Mouse (Mus musculus) splenic B cell, adult 2 months (primary cell): ENCODE measurements around the gene 0610030E20Rik.

Experiments
- DNase-seq: peaks from one replicate; pipeline ENCODE4 v3.0.0-alpha.2; 2011; ENCODE audit warnings: low read depth, low spot score
- H3K27me3 ChIP-seq: 2 replicates; pipeline ENCODE4 v1.6.1; 2012; ENCODE audit warnings: mild to moderate bottlenecking, low read length, moderate library complexity, mixed read lengths; ENCODE audit not compliant: control insufficient read depth, poor library complexity, insufficient read depth, severe bottlenecking
- H3K36me3 ChIP-seq: 2 replicates; pipeline ENCODE4 v1.6.1; 2012; ENCODE audit warnings: mild to moderate bottlenecking, low read length, moderate library complexity, mixed read lengths; ENCODE audit not compliant: control insufficient read depth, poor library complexity, insufficient read depth, severe bottlenecking

The 0610030E20Rik gene

GRCm38 (mm10) chr6:72347166-72347941 is at the start of gene 0610030E20Rik:
Gene 0610030E20Rik, plus strand, starts transcription at chr6:72347317.
- Histone ChIP-seq H3K27me3 (no peaks in the 10 kb centered on the region), H3K36me3 (peaks cover 4% of the 10 kb centered on the region)
- DNase-seq: peak; percentile 86

DNA sequence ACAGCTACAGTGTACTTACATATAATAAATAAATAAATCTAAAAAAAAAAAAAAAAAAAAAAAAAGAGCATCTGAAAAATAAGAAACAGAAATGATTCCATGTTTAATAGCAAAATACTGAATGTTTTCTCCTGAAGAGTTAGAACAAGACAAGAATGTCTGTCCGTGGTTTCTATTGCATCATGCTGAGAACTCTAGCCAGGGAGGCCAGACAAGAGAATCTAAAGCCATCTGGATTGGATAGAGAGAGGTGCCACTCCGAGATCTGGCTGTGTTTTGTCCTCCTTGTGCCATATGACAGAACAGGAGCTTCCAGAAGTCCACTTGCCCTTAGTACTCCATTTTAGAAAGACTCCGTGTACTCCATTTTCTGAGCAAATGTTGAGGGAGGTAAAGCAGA is 49.3 kb upstream of the 0610030E20Rik start:
- Histone ChIP-seq H3K36me3 (no peaks in the 10 kb centered on the region), H3K27me3 (no peaks in the 10 kb centered on the region)
- no peak for DNase-seq

- DNase-seq: no peak
- no peaks in the 10 kb centered on the region for H3K27me3 ChIP-seq
- H3K36me3 ChIP-seq: no peaks in the 10 kb centered on the region
Observed at GRCm38 (mm10) chr6:72302349-72302925, 44.7 kb upstream of the 0610030E20Rik start.

DNA sequence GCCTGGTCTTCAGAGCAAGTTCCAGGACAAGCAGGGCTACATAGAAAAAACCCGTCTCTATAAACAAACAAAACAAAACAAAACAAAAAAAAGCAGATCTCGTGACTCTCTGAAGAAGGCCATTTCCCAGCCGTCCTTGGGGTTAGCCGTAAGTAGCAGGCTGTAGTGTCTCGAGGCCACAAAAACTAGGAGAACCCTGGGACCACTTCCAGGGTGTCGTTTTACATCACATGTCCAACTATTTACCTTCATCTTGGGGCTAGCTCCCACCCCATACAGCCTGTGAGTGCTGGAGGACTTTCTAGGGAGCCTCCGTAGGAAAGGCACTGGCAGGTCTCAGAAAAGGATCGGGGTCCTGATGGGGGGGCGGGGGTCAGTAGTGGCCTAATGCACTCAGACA is 43.6 kb upstream of the 0610030E20Rik start:
- H3K36me3 ChIP-seq: no peaks in the 10 kb centered on the region
- DNase-seq: no peak

DNA sequence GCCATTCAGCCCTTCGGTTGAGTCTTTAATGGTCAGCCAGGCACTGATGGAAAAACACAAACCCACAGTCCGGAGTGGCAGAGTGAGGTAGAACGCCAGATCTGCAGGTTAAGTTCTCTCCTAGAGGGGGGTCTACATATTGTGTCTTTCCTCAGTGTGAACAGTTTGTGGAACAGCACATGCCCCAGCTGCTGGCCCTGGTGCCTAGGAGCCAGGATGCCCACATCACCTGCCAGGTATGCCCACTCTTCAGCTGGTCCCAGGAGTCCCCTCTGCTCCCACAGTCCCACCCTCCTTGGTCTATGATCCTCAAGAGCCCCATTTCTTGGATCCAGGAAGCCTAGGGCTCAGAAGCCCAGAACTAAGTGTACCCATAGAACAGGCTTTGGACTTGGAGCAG is 34.9 kb upstream of the 0610030E20Rik start:
- no peaks in the 10 kb centered on the region for H3K27me3 ChIP-seq
- no peak for DNase-seq
- H3K36me3 ChIP-seq: no peaks in the 10 kb centered on the region

More for the DNA sequence above, 43.6 kb upstream of the 0610030E20Rik start:
- H3K27me3 ChIP-seq: no peaks in the 10 kb centered on the region

DNA sequence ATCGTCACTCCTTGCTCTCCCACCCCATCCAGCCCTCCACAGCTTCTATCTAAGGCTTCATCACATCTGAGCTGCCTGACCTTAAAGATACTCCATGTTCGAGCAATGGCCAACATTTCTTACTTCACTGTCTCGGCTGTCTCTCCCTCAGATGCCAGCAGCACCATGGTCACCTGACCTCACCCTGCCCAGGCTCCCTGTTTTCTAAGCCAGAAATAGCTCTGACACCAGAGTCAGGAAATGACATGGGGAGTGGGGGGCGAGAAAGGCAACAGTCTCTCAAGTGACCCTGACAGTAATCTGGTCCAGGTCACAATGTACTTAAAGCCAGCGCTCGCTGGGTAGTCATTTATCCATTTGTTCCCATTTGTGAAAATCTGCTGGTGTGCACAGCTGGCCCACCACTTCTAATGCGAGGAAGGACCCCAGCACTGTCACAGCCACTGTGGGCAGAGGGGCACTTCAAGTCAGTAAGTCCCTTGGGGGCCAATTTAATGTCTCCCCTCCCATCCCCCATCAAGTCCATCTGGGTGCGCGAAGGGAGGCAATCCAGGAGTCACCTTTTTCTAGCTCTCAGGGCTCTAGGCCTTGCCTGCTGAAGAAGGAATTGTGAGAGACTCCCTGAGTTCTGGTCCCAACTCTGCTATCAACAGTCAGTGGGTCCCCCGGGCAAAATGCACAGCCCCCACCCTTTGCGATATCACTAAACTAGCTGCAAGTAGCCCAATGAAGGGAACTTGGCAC is 33.8 kb upstream of the 0610030E20Rik start:
- no peaks in the 10 kb centered on the region; the same call in 1 of the 2 replicates for H3K36me3 ChIP-seq

GRCm38 (mm10) chr6:72315384-72315783 is 31.7 kb upstream of the 0610030E20Rik start:
- no peaks in the 10 kb centered on the region for H3K27me3 ChIP-seq
- DNase-seq: no peak
- H3K36me3 ChIP-seq: peaks cover 6% of the 10 kb centered on the region

More for the DNA sequence above, 33.8 kb upstream of the 0610030E20Rik start:
- DNase-seq: no peak
- no peaks in the 10 kb centered on the region for H3K27me3 ChIP-seq

GRCm38 (mm10) chr6:72316044-72316443 is 31.1 kb upstream of the 0610030E20Rik start:
- no peak for DNase-seq
- Histone ChIP-seq H3K27me3 (no peaks in the 10 kb centered on the region), H3K36me3 (peaks cover 7% of the 10 kb centered on the region)

GRCm38 (mm10) chr6:72318440-72318839 is 28.7 kb upstream of the 0610030E20Rik start:
- no peak for DNase-seq
- H3K36me3 ChIP-seq: peaks cover 8% of the 10 kb centered on the region
- H3K27me3 ChIP-seq: no peaks in the 10 kb centered on the region

DNA sequence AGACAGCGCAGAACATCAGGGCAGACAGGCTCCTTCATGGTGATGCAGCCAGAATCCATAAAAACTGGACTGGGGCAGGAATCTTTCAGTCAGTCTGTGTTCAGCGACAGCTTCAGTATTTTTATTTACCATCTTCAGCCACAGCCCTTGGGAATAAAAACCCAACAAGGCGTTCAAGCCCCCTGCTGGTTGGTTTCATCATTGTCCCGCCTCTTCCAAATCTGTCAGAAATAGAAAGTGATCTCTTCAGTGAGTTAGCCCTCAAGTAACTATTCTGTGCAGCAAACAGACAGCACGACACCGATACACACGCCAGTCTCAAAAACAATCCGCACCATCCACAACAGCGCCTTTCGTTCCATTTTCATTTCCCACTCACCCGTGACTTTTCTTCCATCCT is 28.1 kb upstream of the 0610030E20Rik start:
- H3K27me3 ChIP-seq: no peaks in the 10 kb centered on the region
- peak; percentile 48 for DNase-seq
- peaks cover 11% of the 10 kb centered on the region for H3K36me3 ChIP-seq

DNA sequence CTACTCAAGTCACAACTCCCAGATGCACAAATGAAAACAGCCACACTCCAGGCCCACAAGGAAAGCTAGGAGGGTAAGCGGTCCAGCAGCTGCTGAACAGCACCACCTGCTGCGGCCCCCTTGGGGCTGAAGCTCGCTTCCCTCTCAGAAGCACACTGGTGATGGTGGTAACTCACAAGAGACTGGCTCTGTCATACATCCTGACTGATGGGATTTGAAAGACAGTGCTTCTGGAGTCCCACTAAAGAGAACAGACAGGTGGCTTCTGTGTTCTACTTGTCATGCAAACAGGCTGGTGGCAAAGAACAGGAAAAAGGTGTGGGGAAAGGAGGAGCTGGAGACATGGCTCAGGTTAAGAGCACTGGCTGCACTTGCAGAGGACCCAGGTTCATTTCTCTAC is 24.2 kb upstream of the 0610030E20Rik start:
- Histone ChIP-seq H3K27me3 (no peaks in the 10 kb centered on the region), H3K36me3 (peaks cover 18% of the 10 kb centered on the region)
- DNase-seq: no peak

DNA sequence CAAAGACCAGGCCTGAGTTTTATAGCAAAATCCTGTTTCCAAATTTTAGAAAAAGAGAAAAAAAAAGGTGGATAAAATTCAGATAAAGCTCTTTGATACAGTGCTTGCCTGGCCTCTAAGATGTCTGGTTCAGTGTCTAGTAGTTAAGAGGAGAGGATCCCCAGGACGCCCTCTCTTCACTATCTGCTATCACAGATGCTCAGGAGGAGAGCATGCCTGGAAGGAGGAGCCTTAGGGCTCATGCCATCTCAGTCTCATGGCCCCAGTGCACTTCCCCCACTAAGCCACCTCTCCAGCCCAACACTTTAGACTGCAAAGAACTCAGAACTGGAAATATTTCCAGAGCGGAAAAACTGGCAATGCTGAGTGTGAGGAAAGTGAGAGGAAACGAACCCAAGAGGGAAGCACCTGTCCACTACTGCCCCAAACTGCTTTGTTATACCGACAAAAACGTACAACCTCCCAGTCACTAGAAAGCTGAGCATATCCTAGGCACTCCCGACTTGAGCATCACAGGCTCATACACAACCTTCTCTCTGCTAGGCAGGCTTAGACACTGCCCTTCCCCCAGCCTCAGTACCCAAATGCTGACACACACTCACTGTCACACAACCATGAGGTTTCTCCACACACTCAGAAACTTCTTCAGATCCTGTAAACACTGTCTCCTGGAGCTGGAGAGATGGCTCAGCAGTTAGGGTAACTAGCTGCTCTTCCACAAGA is 23.2 kb upstream of the 0610030E20Rik start:
- no peak for DNase-seq
- no peaks in the 10 kb centered on the region for H3K27me3 ChIP-seq

DNA sequence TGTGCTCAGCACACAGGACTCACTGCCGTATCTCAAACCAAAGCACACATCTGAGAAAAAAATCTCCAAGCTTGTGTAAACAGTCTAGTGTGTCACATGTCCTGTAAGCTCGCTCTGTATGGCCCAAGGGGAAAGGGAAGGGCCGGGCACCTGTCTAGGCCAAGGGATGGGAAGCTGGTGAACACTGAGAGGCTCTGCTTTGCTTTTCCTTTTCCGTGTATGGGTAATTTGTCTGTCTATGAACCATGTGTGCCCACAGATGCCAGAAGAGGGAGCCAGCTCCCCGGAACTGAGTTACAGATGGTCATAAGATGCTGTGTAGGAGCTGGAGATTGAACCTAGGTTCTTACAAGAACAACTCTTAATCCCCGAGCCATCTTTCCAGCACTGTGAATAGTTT is 20.8 kb upstream of the 0610030E20Rik start:
- peaks cover 19% of the 10 kb centered on the region for H3K36me3 ChIP-seq
- no peaks in the 10 kb centered on the region for H3K27me3 ChIP-seq
- peak; percentile 63 for DNase-seq

More for the DNA sequence above, 23.2 kb upstream of the 0610030E20Rik start:
- peaks cover 22% of the 10 kb centered on the region for H3K36me3 ChIP-seq

DNA sequence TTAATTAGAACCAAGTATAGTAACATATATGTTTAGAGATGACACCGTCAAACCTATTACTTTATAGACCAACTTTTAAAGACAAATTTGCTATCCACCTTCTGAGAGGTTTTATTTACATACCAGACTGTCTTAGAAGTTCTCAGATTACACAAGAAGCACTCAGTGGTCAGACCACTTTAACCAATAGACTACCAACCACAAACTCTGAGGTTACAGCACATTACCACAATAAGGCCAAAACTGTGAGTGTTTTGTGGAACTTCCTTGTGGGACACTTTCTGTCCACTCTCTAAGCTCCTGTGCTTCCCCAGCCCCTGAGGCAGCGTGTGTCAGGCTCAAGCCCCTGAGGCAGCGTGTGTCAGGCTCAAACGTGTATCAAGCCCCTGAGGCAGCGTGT is 18.1 kb upstream of the 0610030E20Rik start:
- peaks cover 21% of the 10 kb centered on the region for H3K36me3 ChIP-seq
- no peaks in the 10 kb centered on the region for H3K27me3 ChIP-seq
- no peak for DNase-seq
